Mouse (Mus musculus) ES-E14 (cell line): Measurements from ENCODE around the gene Dctn5.

Experiments used
- CHD2 ChIP-seq: IDR thresholded peaks from 2 replicates; pipeline ENCODE4 v1.6.1; 2014; ENCODE audit warnings: mild to moderate bottlenecking, low read depth, low read length, inconsistent platforms
- HCFC1 ChIP-seq: IDR thresholded peaks from 2 replicates; pipeline ENCODE4 v1.6.1; 2012; ENCODE audit warnings: low read length, inconsistent platforms, borderline replicate concordance; ENCODE audit not compliant: insufficient read depth
- ZC3H11A ChIP-seq: IDR thresholded peaks from 2 replicates; pipeline ENCODE4 v1.6.1; 2012; ENCODE audit warnings: low read depth, mild to moderate bottlenecking, inconsistent platforms, low read length, borderline replicate concordance
- ZNF384 ChIP-seq: IDR thresholded peaks from 2 replicates; pipeline ENCODE4 v1.6.1; 2012; ENCODE audit warnings: low read depth, low read length, inconsistent platforms

GRCm38 (mm10) chr7:122131834-122132233 lies 1.0 kb upstream of the Dctn5 start:
- TF ChIP-seq HCFC1 (no peak), ZC3H11A (no peak), ZNF384 (no peak), CHD2 (no peak)
